Mouse (Mus musculus): ENCODE data around the gene Lpp. TPM values are rescaled to one million over a fixed set of nuclear protein-coding genes. Genes with fewer than 3 reads are reported as not detected.

Gene Lpp
- polyA plus RNA-seq, 1 experiment: 10.5 TPM

DNA sequence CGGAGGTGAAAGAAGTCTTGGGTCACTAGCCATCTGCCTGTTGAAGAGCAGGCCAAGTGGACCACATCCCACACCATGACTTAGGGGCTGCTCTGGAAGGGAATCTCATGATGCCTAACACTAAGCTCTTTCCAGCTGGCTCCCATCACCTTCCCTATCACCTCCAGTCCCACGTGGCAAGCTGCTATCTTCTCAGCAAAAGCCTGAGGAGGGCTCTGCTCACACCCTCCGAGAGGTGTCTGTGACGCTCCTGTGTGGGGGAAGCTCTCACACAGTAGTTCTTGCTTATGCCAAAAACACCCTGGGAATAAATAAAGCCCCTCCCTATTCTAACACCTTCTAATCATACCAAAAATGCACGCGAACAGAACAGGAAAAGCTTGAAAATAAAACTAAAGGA is 26.2 kb upstream of the Lpp start:
- no peaks in the 10 kb centered on the region for H3K4me1 ChIP-seq (ENCODE audit: control insufficient read depth, insufficient read depth, low read length)

DNA sequence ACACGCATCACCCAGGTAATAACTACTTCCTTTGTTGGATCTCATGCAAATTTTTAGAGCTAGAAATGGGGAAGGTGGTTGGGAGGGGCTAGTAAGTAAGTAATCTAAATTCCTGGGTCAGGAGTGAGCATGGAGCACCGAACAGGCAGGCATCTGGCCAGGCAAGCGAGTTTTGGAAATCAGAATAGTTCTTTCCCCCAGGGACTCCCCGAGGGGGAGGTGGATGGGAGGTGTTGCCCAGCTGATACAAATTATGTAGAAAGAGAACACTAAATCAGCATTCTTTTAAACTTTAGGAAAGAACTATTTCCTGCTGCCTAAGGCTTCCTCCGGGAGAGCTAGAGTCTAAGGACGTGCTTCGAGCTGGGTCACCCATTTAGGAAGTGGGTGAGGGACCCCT is 25.8 kb upstream of the Lpp start:
- no peak for TF ChIP-seq POLR2A (IDR thresholded peaks at IDR 0.05; ENCODE audit: borderline replicate concordance, low read depth, low read length)
- Histone ChIP-seq H3K27ac (ENCODE audit: insufficient read depth, low read depth, low read length) (no peak overlapping the region), H3K4me3 (ENCODE audit: insufficient read depth, low read length) (no peak overlapping the region), H3K4me1 (ENCODE audit: control insufficient read depth, insufficient read depth, low read length) (no peaks in the 10 kb centered on the region)

More for the DNA sequence above, 26.2 kb upstream of the Lpp start:
- no peak overlapping the region for H3K4me3 ChIP-seq (ENCODE audit: insufficient read depth, low read length)
- H3K27ac ChIP-seq (ENCODE audit: insufficient read depth, low read depth, low read length): no peak overlapping the region
- TF ChIP-seq POLR2A (IDR thresholded peaks at IDR 0.05; ENCODE audit: borderline replicate concordance, low read depth, low read length): no peak
- TF ChIP-seq CTCF (IDR thresholded peaks at IDR 0.05; ENCODE audit: low read depth, low read length): no peak

GRCm38 (mm10) chr16:24376478-24376877 is 16.8 kb upstream of the Lpp start:
- Histone ChIP-seq H3K4me3 (ENCODE audit: insufficient read depth, low read length) (no peak overlapping the region), H3K4me1 (ENCODE audit: control insufficient read depth, insufficient read depth, low read length) (no peaks in the 10 kb centered on the region), H3K27ac (ENCODE audit: insufficient read depth, low read depth, low read length) (no peak overlapping the region)
- TF ChIP-seq CTCF (IDR thresholded peaks at IDR 0.05; ENCODE audit: low read depth, low read length) (no peak), POLR2A (IDR thresholded peaks at IDR 0.05; ENCODE audit: borderline replicate concordance, low read depth, low read length) (no peak)

DNA sequence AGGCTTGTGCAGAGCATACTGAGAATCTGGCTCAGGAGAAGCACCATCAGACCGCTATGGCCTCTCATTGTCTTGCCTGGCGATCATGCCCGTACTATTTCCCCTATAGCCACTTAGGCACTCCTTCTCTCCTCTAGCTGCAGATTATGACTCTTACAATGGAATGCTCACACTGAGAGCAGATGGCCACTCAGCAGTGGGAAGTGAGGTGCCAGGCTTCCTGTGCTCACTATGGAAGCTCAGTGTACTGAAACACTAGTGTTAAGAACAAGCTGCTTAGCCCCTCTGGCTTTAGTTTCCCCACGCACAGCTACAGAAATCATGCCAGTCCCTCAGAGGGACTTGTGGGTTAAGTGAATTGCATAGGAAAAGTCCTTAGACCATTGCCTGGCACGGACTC is 2.7 kb upstream of the Lpp start:
- TF ChIP-seq POLR2A (IDR thresholded peaks at IDR 0.05; ENCODE audit: borderline replicate concordance, low read depth, low read length) (no peak), CTCF (IDR thresholded peaks at IDR 0.05; ENCODE audit: low read depth, low read length) (no peak)
- Histone ChIP-seq H3K4me1 (ENCODE audit: control insufficient read depth, insufficient read depth, low read length) (peaks cover 14% of the 10 kb centered on the region), H3K27ac (ENCODE audit: insufficient read depth, low read depth, low read length) (no peak overlapping the region), H3K4me3 (ENCODE audit: insufficient read depth, low read length) (no peak overlapping the region)

- Histone ChIP-seq H3K4me3 (ENCODE audit: insufficient read depth, low read length) (no peak overlapping the region), H3K4me1 (ENCODE audit: control insufficient read depth, insufficient read depth, low read length) (peaks cover 14% of the 10 kb centered on the region), H3K27ac (ENCODE audit: insufficient read depth, low read depth, low read length) (no peak overlapping the region)
- TF ChIP-seq CTCF (IDR thresholded peaks at IDR 0.05; ENCODE audit: low read depth, low read length) (no peak), POLR2A (IDR thresholded peaks at IDR 0.05; ENCODE audit: borderline replicate concordance, low read depth, low read length) (no peak)
Observed at GRCm38 (mm10) chr16:24391111-24391510, 2.2 kb upstream of the Lpp start.

GRCm38 (mm10) chr16:24391901-24392300 is 1.4 kb upstream of the Lpp start:
- peaks cover 14% of the 10 kb centered on the region for H3K4me1 ChIP-seq (ENCODE audit: control insufficient read depth, insufficient read depth, low read length)
- H3K4me3 ChIP-seq (ENCODE audit: insufficient read depth, low read length): no peak overlapping the region
- no peak for TF ChIP-seq POLR2A (IDR thresholded peaks at IDR 0.05; ENCODE audit: borderline replicate concordance, low read depth, low read length)
- no peak overlapping the region for H3K27ac ChIP-seq (ENCODE audit: insufficient read depth, low read depth, low read length)

DNA sequence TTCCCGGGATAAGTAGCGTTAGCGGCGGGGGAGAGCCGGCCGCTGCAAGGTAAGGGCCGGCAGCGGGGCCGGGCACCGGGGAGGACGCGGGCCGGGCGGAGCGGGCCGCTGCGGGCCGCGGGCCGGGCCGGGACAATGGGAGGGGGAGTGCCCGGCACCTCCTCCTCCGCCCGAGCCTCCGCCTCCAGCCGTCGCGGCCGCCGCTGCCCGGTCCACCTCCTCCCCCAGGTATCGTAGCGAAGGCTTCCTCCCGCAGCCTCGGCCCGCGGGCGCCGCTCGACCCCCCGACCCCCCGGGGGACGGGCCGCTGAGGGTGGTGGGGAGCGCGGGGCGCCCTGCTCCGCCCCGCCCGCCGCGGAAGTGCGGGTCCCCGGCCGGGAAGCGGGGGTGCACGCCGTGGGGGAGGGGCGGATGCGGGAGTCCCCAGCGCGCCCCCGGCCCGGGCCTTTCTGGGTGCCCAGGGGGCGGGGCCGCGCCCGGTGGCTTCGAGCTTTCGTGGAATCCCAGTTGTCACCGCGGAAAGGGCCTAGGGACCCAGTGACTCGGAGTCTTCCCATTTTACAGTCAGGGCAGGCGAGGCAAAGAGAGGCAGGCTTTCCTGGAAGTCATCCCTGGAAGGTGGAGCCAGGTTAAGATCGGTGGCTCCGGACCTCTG is 376 bp downstream of the Lpp start:
- no peak for TF ChIP-seq POLR2A (IDR thresholded peaks at IDR 0.05; ENCODE audit: borderline replicate concordance, low read depth, low read length)
- no peak for TF ChIP-seq CTCF (IDR thresholded peaks at IDR 0.05; ENCODE audit: low read depth, low read length)
- Histone ChIP-seq H3K4me3 (ENCODE audit: insufficient read depth, low read length) (peak overlapping the region; percentile 77), H3K4me1 (ENCODE audit: control insufficient read depth, insufficient read depth, low read length) (peaks cover 14% of the 10 kb centered on the region), H3K27ac (ENCODE audit: insufficient read depth, low read depth, low read length) (peak overlapping the region; percentile 77)

DNA sequence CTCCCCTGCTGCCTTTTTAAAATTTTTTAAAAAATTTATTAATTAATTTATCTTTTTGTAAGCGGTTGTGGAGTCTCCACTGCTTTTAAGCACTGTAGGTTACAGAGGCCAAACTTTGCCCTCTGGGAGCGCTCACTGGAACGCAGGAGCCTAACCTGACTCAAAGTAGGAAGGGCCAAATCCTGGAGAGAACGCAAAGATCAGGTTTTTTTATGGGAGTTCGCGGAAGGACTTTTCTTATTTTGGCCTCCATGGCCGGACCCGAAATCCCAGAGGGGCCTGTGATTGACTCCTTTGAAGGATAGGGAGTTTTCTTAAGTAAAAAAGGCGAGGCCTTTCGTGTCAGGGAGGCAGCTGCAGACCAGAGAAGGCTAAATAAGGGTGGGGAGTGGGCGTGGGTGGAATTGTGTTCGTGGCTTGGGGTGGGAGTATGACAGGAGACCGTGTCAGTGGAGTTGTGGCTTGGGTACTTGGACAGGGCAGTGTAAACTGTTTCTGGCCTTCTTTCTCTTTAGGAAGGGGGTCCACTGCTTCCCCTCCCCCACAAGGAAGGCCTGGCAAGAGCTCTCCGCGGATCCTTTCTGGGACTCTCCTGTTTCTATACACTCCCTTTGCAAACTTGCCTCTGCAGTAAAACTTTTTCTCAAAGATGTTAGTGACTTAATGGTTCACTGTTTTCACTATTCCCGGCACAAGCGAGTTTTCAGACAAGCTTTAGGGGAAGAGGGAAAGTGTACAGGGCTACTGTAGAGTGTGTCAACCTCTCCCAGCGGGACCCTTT is 1.1 kb downstream of the Lpp start:
- peaks cover 14% of the 10 kb centered on the region for H3K4me1 ChIP-seq (ENCODE audit: control insufficient read depth, insufficient read depth, low read length)
- no peak overlapping the region for H3K27ac ChIP-seq (ENCODE audit: insufficient read depth, low read depth, low read length)
- peak overlapping the region; percentile 77 for H3K4me3 ChIP-seq (ENCODE audit: insufficient read depth, low read length)
- no peak for TF ChIP-seq POLR2A (IDR thresholded peaks at IDR 0.05; ENCODE audit: borderline replicate concordance, low read depth, low read length)
- TF ChIP-seq CTCF (IDR thresholded peaks at IDR 0.05; ENCODE audit: low read depth, low read length): no peak

DNA sequence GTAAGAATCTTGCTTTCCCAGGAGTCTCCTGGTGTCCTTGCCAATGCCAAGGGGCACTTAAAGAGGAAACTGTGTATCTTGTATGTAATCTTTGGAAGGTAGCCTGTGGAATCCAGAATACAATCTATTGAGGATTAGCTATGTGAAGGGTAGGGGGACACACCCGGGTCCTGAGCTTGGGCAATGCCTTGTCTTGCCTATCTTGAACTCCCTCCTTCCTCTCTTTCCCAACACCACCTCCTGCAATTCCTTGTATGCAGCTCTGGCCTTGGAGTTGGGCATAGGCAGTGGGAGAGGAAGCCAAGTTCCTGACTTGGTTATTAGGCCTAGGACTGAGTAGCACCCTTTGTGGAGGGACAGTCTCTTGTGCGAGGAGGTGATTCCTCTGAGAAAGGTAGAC is 1.8 kb downstream of the Lpp start:
- no peak for TF ChIP-seq CTCF (IDR thresholded peaks at IDR 0.05; ENCODE audit: low read depth, low read length)
- no peak for TF ChIP-seq POLR2A (IDR thresholded peaks at IDR 0.05; ENCODE audit: borderline replicate concordance, low read depth, low read length)
- peaks cover 14% of the 10 kb centered on the region for H3K4me1 ChIP-seq (ENCODE audit: control insufficient read depth, insufficient read depth, low read length)
- H3K27ac ChIP-seq (ENCODE audit: insufficient read depth, low read depth, low read length): no peak overlapping the region
- no peak overlapping the region for H3K4me3 ChIP-seq (ENCODE audit: insufficient read depth, low read length)

DNA sequence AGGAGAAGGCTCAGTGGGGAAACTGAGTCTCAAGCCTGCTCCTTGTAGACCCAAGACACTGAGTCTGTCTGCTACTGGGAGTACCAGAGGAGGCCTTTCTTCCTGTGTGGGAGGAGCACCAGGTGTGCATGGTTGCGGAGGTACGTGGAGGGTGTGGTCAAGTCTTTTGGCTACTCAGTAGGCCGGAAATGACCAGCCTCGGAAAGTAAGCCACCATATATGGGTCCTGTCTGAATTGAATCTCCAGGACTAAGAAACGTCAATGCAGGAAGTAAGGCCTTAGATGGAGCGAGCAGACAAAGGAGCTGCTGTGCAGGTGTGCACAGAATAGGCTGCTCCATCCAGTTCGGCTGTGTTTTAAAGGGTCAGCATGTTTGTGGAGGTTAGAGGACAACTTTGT is 3.2 kb downstream of the Lpp start:
- H3K4me3 ChIP-seq (ENCODE audit: insufficient read depth, low read length): no peak overlapping the region
- peaks cover 14% of the 10 kb centered on the region for H3K4me1 ChIP-seq (ENCODE audit: control insufficient read depth, insufficient read depth, low read length)
- H3K27ac ChIP-seq (ENCODE audit: insufficient read depth, low read depth, low read length): no peak overlapping the region
- TF ChIP-seq CTCF (IDR thresholded peaks at IDR 0.05; ENCODE audit: low read depth, low read length) (no peak), POLR2A (IDR thresholded peaks at IDR 0.05; ENCODE audit: borderline replicate concordance, low read depth, low read length) (no peak)

Data from bone marrow macrophage, adult 2 months (primary cell).